ENCODE assay signal across 12 mouse cellular contexts in genomic region chr16:37964380-37965070, GRCm38 (mm10). TPM values are rescaled to one million over a fixed set of nuclear protein-coding genes. Genes with fewer than 3 reads are reported as not detected.
DNase-seq lines count a peak whose midpoint lies in the region; ATAC-seq lines count a peak whose summit lies in the region.
"Had no signal": no experiment of that assay in that cellular context is flagged by ENCODE, and none has a peak within 500 bp of the region (broad histone marks: within the 10 kb centered on the region; RNA-seq: fewer than 3 reads in every experiment).

No protein-coding gene starts in this region.

- H3K4me2 ChIP-seq in hindbrain, embryonic 12.5 days (replicated peaks) = no peak overlapping the region
- no peak overlapping the region for H3K4me2 ChIP-seq in neural tube, embryonic 15.5 days
- H3K4me2 ChIP-seq in heart, embryonic 12.5 days = no peak overlapping the region
- H3K4me2 ChIP-seq: liver, embryonic 13.5 days had no signal

- H3K36me3 ChIP-seq in hindbrain, embryonic 12.5 days = no peaks in the 10 kb centered on the region
- no peaks in the 10 kb centered on the region for H3K36me3 ChIP-seq in neural tube, embryonic 15.5 days
- no peaks in the 10 kb centered on the region for H3K36me3 ChIP-seq in heart, embryonic 12.5 days
- H3K36me3 ChIP-seq: embryonic facial prominence, embryonic 12.5 days; G1E; liver, embryonic 13.5 days had no signal

- H3K4me3 ChIP-seq in hindbrain, embryonic 12.5 days = no peak overlapping the region
- no peak overlapping the region for H3K4me3 ChIP-seq in neural tube, embryonic 15.5 days (replicated peaks)
- no peak overlapping the region for H3K4me3 ChIP-seq in heart, embryonic 12.5 days
- H3K4me3 ChIP-seq: embryonic facial prominence, embryonic 12.5 days; liver, embryonic 13.5 days had no signal

- DNase-seq in thymus, postnatal 4 days = peak; percentile 27
- no peak for DNase-seq in thymus, postnatal 0 days (ENCODE audit: low spot score)
- DNase-seq in kidney, postnatal 36 days = peak; percentile 28 to 67
- DNase-seq in gastrocnemius, postnatal 36 days = no peak
- no peak for DNase-seq in urinary bladder, postnatal 4 days (ENCODE audit: low spot score in 2 of 2)
- DNase-seq: gastrocnemius, postnatal 14 days; liver, embryonic 13.5 days had no signal

- no peaks in the 10 kb centered on the region for H3K27me3 ChIP-seq in hindbrain, embryonic 12.5 days
- H3K27me3 ChIP-seq in neural tube, embryonic 15.5 days (replicated peaks) = no peaks in the 10 kb centered on the region
- H3K27me3 ChIP-seq in heart, embryonic 12.5 days (replicated peaks) = no peaks in the 10 kb centered on the region
- H3K27me3 ChIP-seq: embryonic facial prominence, embryonic 12.5 days; liver, embryonic 13.5 days had no signal

- no peak overlapping the region for H3K9ac ChIP-seq in hindbrain, embryonic 12.5 days
- no peak overlapping the region for H3K9ac ChIP-seq in neural tube, embryonic 15.5 days (replicated peaks)
- H3K9ac ChIP-seq in heart, embryonic 12.5 days = no peak overlapping the region
- H3K9ac ChIP-seq: embryonic facial prominence, embryonic 12.5 days; liver, embryonic 13.5 days had no signal

- WGBS in hindbrain, embryonic 12.5 days = 41% methylated on average over 4 of the region's 4 CpGs
- 24% methylated on average over 4 of the region's 4 CpGs for WGBS in neural tube, embryonic 15.5 days
- WGBS in heart, embryonic 12.5 days = 71% methylated on average over 4 of the region's 4 CpGs

- intact Hi-C loops in gastrocnemius, postnatal 36 days (cut with DNase I) = loop anchor here (10.0 kb wide), 1 partner anchor 540 kb away; no protein-coding TSS in a partner anchor

- 0 out of 2 replicates have a peak, but pooled peaks have one; percentile 35 for ATAC-seq in hindbrain, embryonic 12.5 days (ENCODE audit: low FRiP score)
- ATAC-seq in neural tube, embryonic 15.5 days (ENCODE audit: low FRiP score) = 0 out of 2 replicates have a peak, but pooled peaks have one; percentile 10
- no peak for ATAC-seq in heart, embryonic 12.5 days (ENCODE audit: insufficient number of reproducible peaks, low FRiP score)

- peak overlapping the region; percentile 90 for H3K27ac ChIP-seq in hindbrain, embryonic 12.5 days
- H3K27ac ChIP-seq in neural tube, embryonic 15.5 days (replicated peaks) = peak overlapping the region; percentile 71
- H3K27ac ChIP-seq in heart, embryonic 12.5 days (ENCODE audit: poor library complexity, severe bottlenecking) = no peak overlapping the region
- H3K27ac ChIP-seq: liver, embryonic 13.5 days had no signal

- no peaks in the 10 kb centered on the region for H3K9me3 ChIP-seq in hindbrain, embryonic 12.5 days (replicated peaks)
- H3K9me3 ChIP-seq in neural tube, embryonic 15.5 days (replicated peaks) = no peaks in the 10 kb centered on the region
- H3K9me3 ChIP-seq in heart, embryonic 12.5 days (replicated peaks) = no peaks in the 10 kb centered on the region
- H3K9me3 ChIP-seq: embryonic facial prominence, embryonic 12.5 days; G1E; liver, embryonic 13.5 days had no signal

- peaks cover 19% of the 10 kb centered on the region for H3K4me1 ChIP-seq in hindbrain, embryonic 12.5 days
- peaks cover 21% of the 10 kb centered on the region for H3K4me1 ChIP-seq in neural tube, embryonic 15.5 days
- H3K4me1 ChIP-seq in heart, embryonic 12.5 days (replicated peaks) = peaks cover 5% of the 10 kb centered on the region

RNA-seq across cellular contexts. Expression of gene Gpr156, which starts 48.2 kb away (rescaled TPM):
- 0.13 and 0.23 TPM in 2 replicates for polyA plus RNA-seq in thymus, postnatal 0 days (2015; fragmentation: Nextera tagmentation; extraction: Ambion mirVana)
- polyA plus RNA-seq in hindbrain, embryonic 12.5 days (2016; fragmentation: Nextera tagmentation; extraction: Ambion mirVana) = 5.4 and 5.6 TPM in 2 replicates
- polyA plus RNA-seq in neural tube, embryonic 15.5 days (2015; fragmentation: Nextera tagmentation; extraction: Ambion mirVana) = 3.3 and 4.0 TPM in 2 replicates
- under 1 TPM in 1 of 2 experiments, not detected in 1; 0.10 TPM for total RNA-seq in gastrocnemius, postnatal 36 days (2021)
- 1.1 and 1.3 TPM in 2 replicates for polyA plus RNA-seq in heart, embryonic 12.5 days (2016; fragmentation: Nextera tagmentation; extraction: Ambion mirVana)
- polyA plus RNA-seq: G1E had no signal

Comparison
In these comparisons a context has a peak if more than half of its experiments do, and no peak if none do; other contexts are left out.
1. DNase-seq: peak in thymus, postnatal 4 days (single experiment) and kidney, postnatal 36 days (2 of 2); none in thymus, postnatal 0 days (single experiment), gastrocnemius, postnatal 36 days (0 of 2) and urinary bladder, postnatal 4 days (0 of 2).